Mouse (Mus musculus): ENCODE data around the gene Patj. TPM values are rescaled to one million over a fixed set of nuclear protein-coding genes. Genes with fewer than 3 reads are reported as not detected.
A peak's percentile ranks its signal among the peaks of the same experiment; 100 is the strongest.

Patj gene
- total RNA-seq, 2 experiments from 2014 or later, result 3.0 to 6.1 TPM

DNA sequence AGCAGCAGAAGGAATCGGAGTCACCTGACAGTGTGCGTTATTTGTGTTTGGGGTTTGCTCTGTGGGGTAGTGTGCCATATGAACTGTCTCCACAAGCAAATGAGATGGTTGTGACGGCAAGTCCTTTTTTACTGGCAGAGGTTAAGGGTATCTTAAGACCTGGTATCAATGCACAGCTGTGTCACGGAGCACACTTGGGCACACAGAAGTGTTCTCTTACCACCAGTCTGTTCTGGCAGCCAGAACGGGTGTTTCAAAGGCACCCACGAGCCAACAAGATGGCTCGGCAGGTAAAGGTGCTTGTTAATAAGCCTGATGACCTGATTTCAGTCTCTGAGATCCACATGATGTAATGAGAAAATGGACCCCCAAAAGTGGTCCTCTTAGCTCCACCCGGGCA lies 243.1 kb downstream of the Patj start:
- no peak for DNase-seq (ENCODE audit: low spot score in 2 of 2)

DNA sequence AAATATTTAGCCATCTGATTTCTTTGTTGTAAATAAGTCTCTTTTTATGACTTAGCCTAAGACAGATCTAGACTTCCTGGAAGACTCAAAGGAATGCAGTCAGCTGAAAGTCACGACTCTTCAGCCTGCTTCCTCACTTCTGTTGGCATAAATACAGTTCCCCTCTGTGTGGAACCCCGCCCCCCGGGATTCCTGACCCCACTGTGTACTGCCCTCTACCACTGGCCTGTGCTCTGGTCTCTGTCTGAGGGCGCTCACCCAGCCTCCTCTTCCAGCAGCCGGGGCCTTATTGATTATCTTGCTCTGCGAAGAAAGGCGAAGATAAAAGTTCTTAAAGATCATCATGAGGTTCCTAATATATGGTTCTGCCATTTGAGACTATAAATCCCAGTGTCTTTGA lies 258.1 kb downstream of the Patj start:
- DNase-seq (ENCODE audit: low spot score in 2 of 2), result no peak

DNA sequence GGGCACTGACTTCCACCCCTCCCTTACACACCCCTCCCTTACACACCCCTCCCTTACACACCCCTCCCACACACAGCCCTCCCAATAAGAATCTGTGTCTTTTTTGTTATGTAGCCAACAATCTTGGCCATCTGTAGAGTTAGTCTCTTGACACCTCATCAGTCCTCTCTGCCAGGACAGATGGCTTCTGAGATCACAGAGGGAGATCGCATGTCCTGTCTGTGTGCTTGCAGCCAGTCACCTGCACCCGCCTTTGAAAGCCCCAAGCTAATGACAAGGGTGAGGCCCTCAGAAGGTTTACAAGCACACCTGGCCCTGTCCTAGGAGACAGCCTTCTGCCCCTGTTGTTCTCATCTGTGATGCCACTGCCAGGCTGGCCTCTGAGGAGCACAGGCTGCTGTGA lies 258.8 kb downstream of the Patj start:
- no peak for DNase-seq (ENCODE audit: low spot score in 2 of 2)

DNA sequence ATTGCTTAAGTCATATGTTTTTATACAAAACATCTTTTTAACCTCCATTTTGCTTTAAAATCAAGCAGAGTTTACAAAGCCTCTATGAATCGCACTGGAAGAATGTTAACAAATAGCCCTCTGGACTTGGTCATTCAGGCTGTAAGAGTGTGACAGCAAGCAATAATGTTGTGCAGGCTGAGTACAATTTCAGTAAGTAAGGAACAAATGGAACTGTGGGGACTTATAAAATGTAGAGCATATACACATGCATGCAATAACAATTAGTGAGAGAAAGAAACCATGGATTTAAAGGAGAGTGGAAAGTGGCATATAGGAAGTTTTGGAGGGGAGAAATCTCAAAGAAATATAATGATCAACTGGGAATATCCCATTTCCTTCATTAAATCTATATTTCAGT lies 261.2 kb downstream of the Patj start:
- DNase-seq (ENCODE audit: low spot score in 2 of 2), result no peak

GRCm38 (mm10) chr4:98659032-98659431 lies 263.4 kb downstream of the Patj start:
- DNase-seq (ENCODE audit: low spot score in 2 of 2), result no peak

- no peak for DNase-seq (ENCODE audit: low spot score in 2 of 2)
These were observed 264.9 kb downstream of the Patj start for GRCm38 (mm10) chr4:98660534-98660933.

DNA sequence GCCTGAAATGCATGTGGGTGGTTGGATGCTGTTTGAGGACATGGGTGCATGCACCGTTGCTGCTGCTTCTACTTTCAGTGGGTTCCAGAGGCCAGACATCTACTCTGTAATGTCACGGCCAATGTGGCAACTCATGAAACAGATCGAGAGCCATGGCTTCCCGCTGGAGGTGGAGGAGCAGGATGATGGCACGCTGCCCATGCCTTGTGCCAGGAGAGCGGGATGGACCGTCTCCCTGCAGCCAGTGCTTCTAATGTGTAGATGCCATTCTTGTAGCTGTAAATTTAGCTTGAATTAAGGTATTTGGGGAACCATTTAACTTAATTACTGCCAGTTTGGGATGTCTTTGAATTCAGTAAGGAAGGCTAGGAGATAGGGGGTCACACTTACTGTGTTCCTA lies 270.3 kb downstream of the Patj start:
- no peak for DNase-seq (ENCODE audit: low spot score in 2 of 2)

- no peak for DNase-seq (ENCODE audit: low spot score in 2 of 2)
These were observed 270.9 kb downstream of the Patj start for GRCm38 (mm10) chr4:98666451-98666850.

DNA sequence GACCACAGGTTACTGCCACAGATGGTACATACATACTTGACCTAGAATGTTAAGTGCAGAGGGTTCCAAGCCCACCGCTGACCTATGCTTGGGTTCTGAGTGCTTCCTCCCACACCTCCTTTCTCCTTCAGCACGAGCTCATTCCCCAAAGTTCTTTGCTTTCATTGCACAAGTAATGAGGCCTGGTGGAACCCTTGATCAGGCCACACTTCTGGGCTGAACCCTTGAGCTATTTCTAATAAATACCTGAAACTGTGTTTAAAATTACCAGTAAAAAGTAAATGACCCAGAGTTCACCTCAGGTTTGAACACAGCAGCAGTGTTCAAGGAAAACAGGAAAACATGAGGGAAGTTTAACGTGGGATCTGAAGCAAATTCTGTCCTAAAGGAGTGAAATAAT lies 271.4 kb downstream of the Patj start:
- no peak for DNase-seq (ENCODE audit: low spot score in 2 of 2)

DNA sequence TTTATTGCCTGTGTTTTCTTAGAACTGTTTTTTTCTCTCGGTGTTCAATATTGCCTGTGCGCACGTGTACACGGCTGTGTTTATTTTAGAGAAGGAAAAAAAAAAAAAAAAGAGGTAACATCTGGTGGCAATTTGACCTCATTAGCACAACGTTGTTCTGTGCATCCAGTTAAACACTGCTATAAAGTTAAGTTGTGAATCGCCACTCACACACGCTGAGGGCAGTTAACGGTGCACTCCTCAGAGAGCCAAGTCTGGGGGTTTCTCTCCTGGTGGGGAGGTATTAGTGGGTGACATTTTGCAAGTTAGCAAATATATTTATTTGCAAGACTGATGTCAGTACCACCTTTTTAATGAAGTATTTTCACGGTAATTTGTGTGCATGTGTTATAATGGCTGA lies 281.9 kb downstream of the Patj start:
- no peak for DNase-seq (ENCODE audit: low spot score in 2 of 2)

GRCm38 (mm10) chr4:98686678-98687267 lies 291.2 kb downstream of the Patj start:
- no peak for DNase-seq (ENCODE audit: low spot score in 2 of 2)

GRCm38 (mm10) chr4:98688116-98688515 lies 292.5 kb downstream of the Patj start:
- DNase-seq (ENCODE audit: low spot score in 2 of 2), result no peak

DNA sequence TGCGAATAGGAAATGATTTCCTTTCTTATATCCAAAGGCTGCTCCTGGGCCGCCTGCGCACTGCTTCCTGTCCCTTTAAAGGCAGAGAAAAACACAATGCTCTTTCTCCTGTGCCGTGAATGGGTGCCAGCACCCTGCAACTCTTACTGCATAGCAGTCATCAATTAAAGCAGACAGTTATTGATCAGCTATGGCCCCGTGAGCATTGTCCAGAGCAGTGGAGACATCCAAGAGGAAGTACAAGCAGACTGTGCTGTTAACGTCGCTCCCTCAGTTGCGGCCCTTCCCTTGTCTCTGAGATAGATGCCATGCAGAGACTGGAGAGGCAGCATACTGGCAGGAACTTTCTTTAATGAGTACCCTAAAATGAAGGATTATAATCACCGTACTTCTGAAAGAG lies 292.9 kb downstream of the Patj start:
- no peak for DNase-seq (ENCODE audit: low spot score in 2 of 2)

GRCm38 (mm10) chr4:98689988-98690387 lies 294.4 kb downstream of the Patj start:
- no peak for DNase-seq (ENCODE audit: low spot score in 2 of 2)

GRCm38 (mm10) chr4:98693465-98694185 lies 298.0 kb downstream of the Patj start:
- no peak for DNase-seq (ENCODE audit: low spot score in 2 of 2)

GRCm38 (mm10) chr4:98697932-98698331 lies 302.3 kb downstream of the Patj start:
- no peak for DNase-seq (ENCODE audit: low spot score in 2 of 2)

- DNase-seq (ENCODE audit: low spot score in 2 of 2), result no peak
These were observed 303.3 kb downstream of the Patj start for GRCm38 (mm10) chr4:98698921-98699320.

GRCm38 (mm10) chr4:98700156-98700555 lies 304.6 kb downstream of the Patj start:
- DNase-seq (ENCODE audit: low spot score in 2 of 2), result no peak

DNA sequence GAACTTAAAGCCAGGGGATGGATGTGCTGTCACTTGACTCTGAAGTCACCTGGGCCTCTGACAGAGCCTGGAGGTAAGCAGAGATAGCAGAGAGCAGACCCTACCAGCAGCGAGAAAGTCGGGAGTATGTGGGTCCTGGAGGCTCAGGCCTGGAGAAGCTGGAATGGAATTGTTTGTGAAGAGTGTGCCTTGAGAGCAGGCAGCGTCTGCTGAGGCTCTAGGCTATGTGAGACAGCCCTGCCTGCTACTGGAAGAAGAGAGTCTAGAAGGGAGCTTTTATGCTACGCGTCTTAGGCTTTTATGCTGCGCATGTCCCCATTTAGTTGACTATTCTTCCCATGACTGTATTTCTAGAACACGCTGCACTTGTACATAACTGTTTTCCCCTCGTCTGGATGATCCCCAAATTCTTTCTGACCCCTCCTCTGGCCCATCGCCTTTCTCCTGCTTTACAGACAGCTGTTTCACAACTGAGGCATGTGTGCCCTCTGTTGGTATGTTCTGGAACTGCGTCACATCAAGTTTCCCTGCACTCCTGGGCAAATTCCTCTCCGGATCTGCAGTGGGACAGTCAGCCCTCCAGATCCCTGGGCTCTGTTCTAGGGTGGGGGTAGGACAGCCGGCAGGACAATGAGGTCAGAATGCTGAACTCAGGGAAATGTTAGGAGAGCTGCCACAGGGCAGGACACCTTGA lies 306.8 kb downstream of the Patj start:
- peak; percentile 53 to 59 for DNase-seq (ENCODE audit: low spot score in 2 of 2)

GRCm38 (mm10) chr4:98710891-98711290 lies 315.3 kb downstream of the Patj start:
- no peak for DNase-seq (ENCODE audit: low spot score in 2 of 2)

DNA sequence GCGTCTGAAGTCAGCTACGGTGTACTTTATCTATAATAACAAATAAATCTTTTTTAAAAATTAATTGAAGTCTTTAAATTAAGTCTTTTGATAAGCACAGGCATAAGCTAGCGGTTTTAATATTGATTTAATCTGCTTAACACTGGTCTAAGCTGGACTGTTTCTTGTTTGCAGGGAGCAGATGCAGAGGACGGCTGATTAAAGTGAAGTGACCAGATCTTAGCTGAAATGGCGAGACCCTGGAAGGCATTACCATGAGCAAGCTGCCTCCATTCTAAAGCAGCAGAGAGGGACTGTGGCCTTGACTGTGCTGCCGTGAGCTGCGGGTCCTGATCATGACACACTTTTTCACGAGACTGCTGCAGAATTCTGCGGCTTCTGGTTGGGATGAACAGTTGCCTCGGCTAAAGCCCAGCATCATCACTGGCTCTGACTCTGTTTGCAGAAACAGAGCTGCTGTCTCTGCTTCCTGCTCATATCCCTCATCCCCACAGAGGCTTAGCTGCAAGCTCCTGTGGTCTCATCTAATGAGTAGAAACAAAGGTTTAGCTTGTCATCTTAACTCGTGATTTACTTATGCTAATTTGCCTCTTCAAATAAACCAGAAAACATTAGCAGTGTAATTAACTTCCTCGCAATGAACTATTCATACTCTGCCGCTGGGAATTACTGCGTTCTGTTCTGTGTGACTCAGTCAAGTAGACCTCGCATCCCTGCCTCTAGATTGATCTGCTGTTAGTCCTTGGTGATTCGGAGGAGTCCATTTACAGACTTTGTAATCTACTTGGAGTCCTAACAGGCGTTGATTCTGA lies 322.4 kb downstream of the Patj start:
- no peak for DNase-seq (ENCODE audit: low spot score in 2 of 2)

DNA sequence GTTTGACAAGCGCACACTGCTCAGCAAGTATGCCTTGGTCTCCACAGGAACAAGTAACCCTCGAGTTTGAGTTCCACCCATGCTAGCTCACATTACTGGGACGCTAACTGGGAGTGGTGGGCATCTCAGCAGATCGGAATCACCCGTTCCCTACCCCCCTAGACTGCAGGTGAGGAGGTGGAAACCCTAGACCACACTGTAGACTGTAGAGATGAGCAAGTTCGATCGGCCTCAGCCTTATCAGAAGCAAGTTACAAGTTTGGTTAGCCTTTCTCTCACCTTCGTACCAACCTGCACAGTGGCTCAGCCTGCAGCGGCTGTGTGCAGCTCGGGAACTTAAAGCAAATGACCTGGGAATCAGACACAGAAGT lies 322.9 kb downstream of the Patj start:
- no peak for DNase-seq (ENCODE audit: low spot score in 2 of 2)

Measured in adrenal gland, adult 18-20 months (tissue).